Mouse (Mus musculus): ENCODE data around the gene Chid1. TPM values are rescaled to one million over a fixed set of nuclear protein-coding genes. Genes with fewer than 3 reads are reported as not detected.

The Chid1 gene
- polyA plus RNA-seq, 1 experiment = not detected

DNA sequence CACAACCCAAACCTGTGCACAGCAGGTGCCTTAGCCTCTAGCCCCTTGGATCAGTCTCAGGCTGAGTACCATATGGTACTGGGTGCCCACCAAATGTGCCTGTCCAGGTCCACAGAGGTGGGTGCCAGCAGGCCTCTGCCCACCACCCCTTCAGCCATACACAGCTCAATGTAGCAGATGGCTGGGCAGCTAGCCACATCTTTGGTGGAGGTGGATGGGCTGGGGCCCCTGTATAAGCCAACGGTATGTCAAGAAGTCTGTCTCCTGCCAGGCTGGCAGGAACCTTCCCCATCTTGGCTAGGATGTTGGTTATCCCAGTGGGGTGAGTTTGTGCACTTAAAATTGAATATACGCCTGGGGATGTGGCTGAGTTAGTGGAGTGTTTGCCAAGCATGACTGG lies 54.1 kb downstream of the Chid1 start:
- WGBS = 73% methylated on average over 2 of the region's 2 CpGs
- no peak overlapping the region for H3K4me3 ChIP-seq (ENCODE audit: insufficient read depth, low read depth, low read length)

GRCm38 (mm10) chr7:141485186-141485585 lies 54.5 kb downstream of the Chid1 start:
- H3K4me1 ChIP-seq (ENCODE audit: control insufficient read depth, insufficient read depth, low read length) = peaks cover 19% of the 10 kb centered on the region
- no peak for TF ChIP-seq CTCF (IDR thresholded peaks at IDR 0.05; ENCODE audit: insufficient read depth, low read depth, low read length)
- no peak for TF ChIP-seq POLR2A (IDR thresholded peaks at IDR 0.05; ENCODE audit: insufficient read depth, low read depth, low read length)
- H3K27ac ChIP-seq (ENCODE audit: insufficient read depth, low read depth, low read length) = no peak overlapping the region
- no peak overlapping the region for H3K4me3 ChIP-seq (ENCODE audit: insufficient read depth, low read depth, low read length)
- WGBS = 84% methylated on average over 2 of the region's 2 CpGs

More for the DNA sequence above, 54.1 kb downstream of the Chid1 start:
- no peak for TF ChIP-seq POLR2A (IDR thresholded peaks at IDR 0.05; ENCODE audit: insufficient read depth, low read depth, low read length)
- TF ChIP-seq CTCF (IDR thresholded peaks at IDR 0.05; ENCODE audit: insufficient read depth, low read depth, low read length) = no peak
- Histone ChIP-seq H3K27ac (ENCODE audit: insufficient read depth, low read depth, low read length) (no peak overlapping the region), H3K4me1 (ENCODE audit: control insufficient read depth, insufficient read depth, low read length) (peaks cover 19% of the 10 kb centered on the region)

DNA sequence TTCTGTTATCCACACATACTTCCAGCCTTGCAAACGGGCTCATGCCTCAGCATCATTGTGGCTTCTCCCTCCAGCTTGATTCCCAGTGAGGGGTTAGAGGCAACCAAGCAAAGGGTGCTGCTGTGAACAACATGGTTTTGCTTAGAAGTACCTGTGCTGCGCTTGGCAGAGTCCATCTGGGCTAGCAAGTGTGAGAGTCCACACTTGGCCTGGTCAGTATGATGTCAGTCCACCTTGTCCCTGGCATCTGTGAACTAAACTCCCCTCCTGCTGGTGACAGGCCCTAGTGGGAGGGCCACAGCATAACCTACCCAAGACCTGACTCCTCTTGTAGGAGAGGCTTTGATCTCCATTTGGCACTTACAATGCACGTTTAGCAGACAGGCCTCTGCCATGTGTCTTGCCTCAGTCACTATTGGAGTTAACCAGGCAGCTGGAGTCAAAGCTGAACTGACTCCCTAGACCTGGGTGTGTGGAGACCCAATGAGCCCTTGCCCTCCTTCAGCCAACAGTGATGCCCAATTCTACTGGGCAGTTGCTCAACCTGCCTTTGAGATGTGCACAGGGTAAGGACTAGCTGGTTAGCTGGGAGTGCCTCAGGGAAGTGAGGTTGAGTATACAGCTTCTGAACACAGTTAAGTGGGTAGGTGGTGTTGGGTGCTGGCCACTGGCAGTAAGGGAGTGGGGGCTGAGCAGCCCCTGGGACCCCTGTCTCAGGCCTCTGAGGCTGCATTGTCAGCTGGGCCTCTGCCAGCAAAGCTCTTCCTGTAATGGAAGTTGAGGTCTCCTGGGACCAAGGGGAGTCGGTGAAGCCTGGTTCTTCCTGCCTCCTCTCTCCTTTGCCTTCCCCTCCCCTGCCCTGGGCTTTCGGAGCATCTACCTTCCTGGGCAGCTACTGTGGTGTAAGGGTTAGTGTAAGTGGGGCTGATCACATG lies 55.2 kb downstream of the Chid1 start:
- TF ChIP-seq POLR2A (IDR thresholded peaks at IDR 0.05; ENCODE audit: insufficient read depth, low read depth, low read length) = no peak
- TF ChIP-seq CTCF (IDR thresholded peaks at IDR 0.05; ENCODE audit: insufficient read depth, low read depth, low read length) = no peak
- 89% methylated on average over 5 of the region's 5 CpGs for WGBS
- Histone ChIP-seq H3K4me3 (ENCODE audit: insufficient read depth, low read depth, low read length) (no peak overlapping the region), H3K27ac (ENCODE audit: insufficient read depth, low read depth, low read length) (no peak overlapping the region), H3K4me1 (ENCODE audit: control insufficient read depth, insufficient read depth, low read length) (peaks cover 19% of the 10 kb centered on the region)

GRCm38 (mm10) chr7:141483114-141483653 lies 56.5 kb downstream of the Chid1 start:
- no peak for TF ChIP-seq CTCF (IDR thresholded peaks at IDR 0.05; ENCODE audit: insufficient read depth, low read depth, low read length)
- TF ChIP-seq POLR2A (IDR thresholded peaks at IDR 0.05; ENCODE audit: insufficient read depth, low read depth, low read length) = no peak
- WGBS = 74% methylated on average over 6 of the region's 6 CpGs
- Histone ChIP-seq H3K4me1 (ENCODE audit: control insufficient read depth, insufficient read depth, low read length) (peaks cover 19% of the 10 kb centered on the region), H3K4me3 (ENCODE audit: insufficient read depth, low read depth, low read length) (no peak overlapping the region), H3K27ac (ENCODE audit: insufficient read depth, low read depth, low read length) (no peak overlapping the region)

DNA sequence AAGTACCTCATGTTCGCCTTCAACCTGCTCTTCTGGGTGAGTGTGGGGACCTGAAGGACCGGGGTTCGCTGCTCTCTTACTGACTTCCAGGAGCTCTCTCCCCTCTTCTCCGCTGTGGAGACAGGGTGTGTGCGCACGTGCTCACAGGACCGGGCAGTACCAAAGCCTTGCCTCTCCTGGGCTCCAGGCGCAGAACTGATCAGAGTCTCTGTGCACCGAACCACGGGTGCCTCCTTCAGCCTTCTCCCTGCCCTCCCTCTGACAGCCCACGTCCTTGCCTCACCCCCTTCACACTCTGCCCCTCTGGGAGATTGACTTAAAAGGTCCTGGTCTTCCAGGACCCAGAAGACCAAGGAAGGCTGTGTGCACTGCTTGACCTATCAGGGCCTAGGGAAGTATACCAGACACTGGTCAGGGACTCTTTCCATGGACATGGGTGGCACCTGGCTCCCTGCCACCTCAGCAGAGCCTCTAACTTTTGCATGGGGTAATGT lies 57.1 kb downstream of the Chid1 start:
- TF ChIP-seq CTCF (IDR thresholded peaks at IDR 0.05; ENCODE audit: insufficient read depth, low read depth, low read length) (no peak), POLR2A (IDR thresholded peaks at IDR 0.05; ENCODE audit: insufficient read depth, low read depth, low read length) (no peak)
- WGBS = 9% methylated on average over 11 of the region's 11 CpGs
- Histone ChIP-seq H3K4me3 (ENCODE audit: insufficient read depth, low read depth, low read length) (peak overlapping the region; percentile 56), H3K27ac (ENCODE audit: insufficient read depth, low read depth, low read length) (no peak overlapping the region), H3K4me1 (ENCODE audit: control insufficient read depth, insufficient read depth, low read length) (peaks cover 19% of the 10 kb centered on the region)

GRCm38 (mm10) chr7:141481498-141482401 lies 57.9 kb downstream of the Chid1 start:
- Histone ChIP-seq H3K4me1 (ENCODE audit: control insufficient read depth, insufficient read depth, low read length) (peaks cover 20% of the 10 kb centered on the region), H3K27ac (ENCODE audit: insufficient read depth, low read depth, low read length) (no peak overlapping the region), H3K4me3 (ENCODE audit: insufficient read depth, low read depth, low read length) (peak overlapping the region; percentile 56)
- TF ChIP-seq CTCF (IDR thresholded peaks at IDR 0.05; ENCODE audit: insufficient read depth, low read depth, low read length) (no peak), POLR2A (IDR thresholded peaks at IDR 0.05; ENCODE audit: insufficient read depth, low read depth, low read length) (no peak)
- WGBS = 2% methylated on average over 81 of the region's 81 CpGs

- Histone ChIP-seq H3K4me1 (ENCODE audit: control insufficient read depth, insufficient read depth, low read length) (peaks cover 28% of the 10 kb centered on the region), H3K4me3 (ENCODE audit: insufficient read depth, low read depth, low read length) (no peak overlapping the region; the same call in 1 of the 2 replicates), H3K27ac (ENCODE audit: insufficient read depth, low read depth, low read length) (no peak overlapping the region)
- peak; percentile 81 for TF ChIP-seq CTCF (IDR thresholded peaks at IDR 0.05; ENCODE audit: insufficient read depth, low read depth, low read length)
- TF ChIP-seq POLR2A (IDR thresholded peaks at IDR 0.05; ENCODE audit: insufficient read depth, low read depth, low read length) = no peak
- WGBS = 6% methylated on average over 10 of the region's 10 CpGs
Observed at GRCm38 (mm10) chr7:141480842-141481497, 58.7 kb downstream of the Chid1 start.

GRCm38 (mm10) chr7:141478270-141478748 lies 61.3 kb downstream of the Chid1 start:
- H3K4me1 ChIP-seq (ENCODE audit: control insufficient read depth, insufficient read depth, low read length) = peaks cover 34% of the 10 kb centered on the region
- TF ChIP-seq CTCF (IDR thresholded peaks at IDR 0.05; ENCODE audit: insufficient read depth, low read depth, low read length) (no peak), POLR2A (IDR thresholded peaks at IDR 0.05; ENCODE audit: insufficient read depth, low read depth, low read length) (no peak)
- no peak overlapping the region for H3K4me3 ChIP-seq (ENCODE audit: insufficient read depth, low read depth, low read length)
- 72% methylated on average over 5 of the region's 5 CpGs for WGBS
- no peak overlapping the region for H3K27ac ChIP-seq (ENCODE audit: insufficient read depth, low read depth, low read length)
